Mouse (Mus musculus) heart, embryonic 13.5 days (tissue): Measurements from ENCODE around the gene Foxd2. TPM values are rescaled to one million over a fixed set of nuclear protein-coding genes. Genes with fewer than 3 reads are reported as not detected.

Source experiments
- ATAC-seq: fragments of 200-750 bp; cut with Nextera tagmentation; 2 replicates; pipeline ENCODE4 v1.8.0; 2017; ENCODE audit warnings: moderate TSS enrichment; ENCODE audit not compliant: insufficient number of reproducible peaks, low FRiP score, low TSS enrichment; ENCODE audit errors: extremely low read depth
- H3K27ac ChIP-seq: fragments of 300-500 bp; sonication (generic); replicated peaks from 2 replicates; pipeline ENCODE4 v1.5.1; 2015; ENCODE audit warnings: moderate library complexity, mild to moderate bottlenecking, inconsistent platforms
- H3K27me3 ChIP-seq: fragments of 300-500 bp; sonication (generic); replicated peaks from 2 replicates; pipeline ENCODE4 v1.6.1; 2015; ENCODE audit warnings: mild to moderate bottlenecking, inconsistent platforms
- H3K36me3 ChIP-seq: fragments of 300-500 bp; sonication (generic); 2 replicates; pipeline ENCODE4 v1.6.1; 2015; ENCODE audit warnings: mild to moderate bottlenecking, inconsistent platforms
- H3K4me1 ChIP-seq: fragments of 300-500 bp; sonication (generic); 2 replicates; pipeline ENCODE4 v1.6.1; 2015; ENCODE audit warnings: inconsistent platforms
- H3K4me2 ChIP-seq: fragments of 300-500 bp; sonication (generic); 2 replicates; pipeline ENCODE4 v1.6.1; 2015; ENCODE audit warnings: inconsistent platforms, mild to moderate bottlenecking, moderate library complexity
- H3K4me3 ChIP-seq: fragments of 300-500 bp; sonication (generic); 2 replicates; pipeline ENCODE4 v1.5.1; 2015; ENCODE audit warnings: moderate library complexity, mild to moderate bottlenecking, inconsistent platforms
- H3K9ac ChIP-seq: fragments of 300-500 bp; sonication (generic); 2 replicates; pipeline ENCODE4 v1.6.1; 2015; ENCODE audit warnings: inconsistent platforms, mild to moderate bottlenecking, moderate library complexity
- H3K9me3 ChIP-seq: fragments of 300-500 bp; sonication (generic); 2 replicates; pipeline ENCODE4 v1.6.1; 2016; ENCODE audit warnings: inconsistent platforms
- WGBS: fragments of 180-500 bp; shearing (Covaris S2); methylation state at CpG from one replicate; pipeline ENCODE4 v1.1.7; 2015; ENCODE audit warnings: mixed read lengths; 5-methylcytosine and 5-hydroxymethylcytosine counted together
- polyA plus RNA-seq: library from polyadenylated mRNA; unstranded; fragments of >200 nt; fragmentation: Nextera tagmentation; extraction: Ambion mirVana; gene quantifications from 2 replicates; pipeline ENCODE4 v1.2.1, GENCODE M21; 2015

The Foxd2 gene
- polyA plus RNA-seq, 1 experiment from 2014 or later: 0.07 TPM

DNA sequence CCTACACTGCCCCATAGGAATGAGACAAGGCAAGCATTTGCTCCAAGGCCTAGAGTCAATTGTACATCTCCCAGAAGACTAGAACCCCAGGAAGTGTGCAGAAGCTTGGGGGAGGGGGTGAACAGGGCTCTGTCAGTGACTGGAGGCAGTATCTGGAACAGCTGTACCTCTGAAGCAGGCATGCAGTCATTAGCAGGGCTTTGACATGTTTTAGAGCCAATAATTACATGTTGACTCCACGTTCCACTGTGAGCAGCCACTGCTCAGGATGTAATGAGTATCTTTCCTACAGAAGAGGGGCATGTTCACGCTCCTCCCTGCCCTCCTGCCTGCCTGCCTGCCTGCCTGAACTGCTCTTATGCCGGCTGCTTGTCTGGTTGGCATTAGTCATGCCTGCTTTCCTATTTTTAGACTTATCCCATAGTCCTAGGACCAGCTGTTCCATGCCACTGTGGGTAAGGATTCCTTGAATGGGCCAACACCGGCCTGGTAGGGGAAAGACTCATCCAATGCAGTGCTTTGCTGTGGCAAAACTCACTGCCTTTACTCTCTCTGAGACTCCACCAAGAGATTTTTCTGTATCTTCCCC lies 28.9 kb upstream of the Foxd2 start:
- H3K36me3 ChIP-seq: no peaks in the 10 kb centered on the region
- ATAC-seq: no peak
- H3K9me3 ChIP-seq: no peaks in the 10 kb centered on the region
- H3K9ac ChIP-seq: no peak overlapping the region
- no peaks in the 10 kb centered on the region for H3K4me1 ChIP-seq
- WGBS: 50% methylated on average over 4 of the region's 4 CpGs
- H3K27ac ChIP-seq: no peak overlapping the region
- H3K27me3 ChIP-seq: peaks cover 71% of the 10 kb centered on the region
- no peak overlapping the region for H3K4me3 ChIP-seq
- H3K4me2 ChIP-seq: no peak overlapping the region

DNA sequence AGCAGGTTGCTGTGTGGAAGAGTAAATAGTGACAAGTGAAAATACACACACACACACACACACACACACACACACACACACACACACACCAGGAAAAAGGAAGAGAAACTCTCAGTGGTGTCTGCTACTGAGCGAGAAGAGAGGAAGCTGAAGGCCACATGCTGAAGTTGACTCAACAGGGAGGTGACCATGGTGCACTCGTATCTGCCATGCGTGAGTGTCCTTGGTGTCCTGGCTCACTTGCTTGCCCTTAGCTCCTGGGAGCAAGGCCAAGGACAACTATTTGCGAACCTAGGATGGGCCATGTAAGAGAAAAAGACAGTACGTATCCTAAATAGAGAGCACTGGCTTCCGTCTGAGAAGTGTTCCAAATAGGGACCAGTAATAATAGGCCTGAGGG lies 25.5 kb upstream of the Foxd2 start:
- Histone ChIP-seq H3K9me3 (no peaks in the 10 kb centered on the region), H3K36me3 (no peaks in the 10 kb centered on the region), H3K4me2 (no peak overlapping the region), H3K27me3 (peaks cover 83% of the 10 kb centered on the region), H3K4me1 (no peaks in the 10 kb centered on the region), H3K4me3 (no peak overlapping the region), H3K9ac (no peak overlapping the region), H3K27ac (no peak overlapping the region)
- 74% methylated on average over 6 of the region's 6 CpGs for WGBS
- no peak for ATAC-seq

DNA sequence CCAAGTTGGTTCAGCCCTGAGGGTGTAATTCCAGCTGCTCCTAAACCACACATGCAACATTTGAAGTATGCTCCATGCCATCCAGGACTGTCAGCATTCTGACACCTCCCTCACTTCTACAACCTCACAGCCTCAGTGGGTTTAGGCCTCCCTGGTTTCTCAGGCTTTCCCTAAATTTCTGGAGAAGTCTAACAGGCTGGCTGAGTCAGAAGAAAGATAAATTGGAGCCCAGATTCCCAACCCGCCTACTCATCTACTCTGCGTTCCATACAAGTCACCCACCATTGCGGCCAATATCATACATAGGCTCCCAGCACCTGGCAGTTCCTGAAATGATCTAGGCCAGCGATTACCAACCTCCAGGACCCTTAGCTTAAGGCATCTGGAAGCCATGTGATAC lies 24.1 kb upstream of the Foxd2 start:
- peaks cover 85% of the 10 kb centered on the region for H3K27me3 ChIP-seq
- H3K27ac ChIP-seq: no peak overlapping the region
- ATAC-seq: no peak

DNA sequence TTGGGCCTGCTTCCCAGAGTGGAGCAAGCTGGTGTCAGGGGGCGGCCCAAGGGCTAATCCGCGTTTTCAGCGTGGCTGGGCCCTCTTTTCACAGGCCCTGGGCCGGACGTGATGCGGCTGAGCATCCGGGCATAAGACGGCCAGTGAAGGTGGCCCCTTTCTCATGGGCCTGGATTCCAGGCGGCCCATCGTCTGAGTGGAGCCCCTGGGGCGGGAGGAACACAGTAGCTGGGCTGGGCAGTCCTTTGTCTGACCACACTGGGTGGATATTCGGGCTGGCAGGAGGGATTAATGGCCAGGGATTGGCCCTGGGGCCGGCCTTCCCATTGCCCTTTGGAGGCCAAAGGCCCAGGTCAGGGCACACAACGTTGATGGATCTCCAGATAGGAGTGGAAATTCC lies 20.5 kb upstream of the Foxd2 start:
- H3K4me1 ChIP-seq: peaks cover 12% of the 10 kb centered on the region
- no peak overlapping the region for H3K27ac ChIP-seq
- ATAC-seq: no peak
- no peaks in the 10 kb centered on the region for H3K9me3 ChIP-seq
- H3K36me3 ChIP-seq: no peaks in the 10 kb centered on the region
- peaks cover 95% of the 10 kb centered on the region for H3K27me3 ChIP-seq
- 45% methylated on average over 15 of the region's 15 CpGs for WGBS
- H3K4me3 ChIP-seq: no peak overlapping the region
- H3K9ac ChIP-seq: no peak overlapping the region
- H3K4me2 ChIP-seq: no peak overlapping the region

More for the DNA sequence above, 24.1 kb upstream of the Foxd2 start:
- H3K4me2 ChIP-seq: no peak overlapping the region
- H3K4me3 ChIP-seq: no peak overlapping the region
- H3K9ac ChIP-seq: no peak overlapping the region
- 74% methylated on average over 4 of the region's 4 CpGs for WGBS
- no peaks in the 10 kb centered on the region for H3K4me1 ChIP-seq
- no peaks in the 10 kb centered on the region for H3K9me3 ChIP-seq
- H3K36me3 ChIP-seq: no peaks in the 10 kb centered on the region

DNA sequence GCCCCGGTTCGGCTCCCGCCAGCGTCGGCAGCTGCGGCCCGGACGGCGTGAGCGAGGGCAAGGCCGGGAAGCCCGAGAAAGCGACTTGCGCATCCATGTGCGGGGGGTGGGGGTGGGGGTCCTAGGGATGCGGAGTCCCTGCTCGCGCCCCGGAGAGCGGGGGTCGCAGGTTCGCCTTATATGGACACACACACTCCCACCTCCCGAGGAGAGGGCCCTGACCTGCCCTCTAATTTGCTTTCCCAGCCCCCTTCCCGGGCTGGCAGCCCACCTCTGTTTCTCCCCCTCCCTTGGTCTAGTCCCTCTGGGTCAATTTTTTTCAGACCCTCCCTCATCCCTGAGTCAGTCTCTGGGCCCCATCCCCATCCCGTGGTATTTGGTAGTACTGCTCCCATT lies 17.2 kb upstream of the Foxd2 start, which contains the start of gene Foxe3:
Foxe3 (minus strand) TSS at position 97 of the 396 bp plus-strand sequence.
- Histone ChIP-seq H3K27ac (no peak within 1 kb of the TSS), H3K4me3 (peak within 1 kb of the TSS; percentile 56), H3K9ac (peak within 1 kb of the TSS; percentile 50), H3K36me3 (no peaks in the 10 kb centered on the region), H3K4me2 (peak within 1 kb of the TSS; percentile 76), H3K4me1 (peaks cover 12% of the 10 kb centered on the region), H3K27me3 (peaks cover 94% of the 10 kb centered on the region), H3K9me3 (no peaks in the 10 kb centered on the region)
- no peak for ATAC-seq
- 2% methylated on average over 25 of the region's 25 CpGs for WGBS

DNA sequence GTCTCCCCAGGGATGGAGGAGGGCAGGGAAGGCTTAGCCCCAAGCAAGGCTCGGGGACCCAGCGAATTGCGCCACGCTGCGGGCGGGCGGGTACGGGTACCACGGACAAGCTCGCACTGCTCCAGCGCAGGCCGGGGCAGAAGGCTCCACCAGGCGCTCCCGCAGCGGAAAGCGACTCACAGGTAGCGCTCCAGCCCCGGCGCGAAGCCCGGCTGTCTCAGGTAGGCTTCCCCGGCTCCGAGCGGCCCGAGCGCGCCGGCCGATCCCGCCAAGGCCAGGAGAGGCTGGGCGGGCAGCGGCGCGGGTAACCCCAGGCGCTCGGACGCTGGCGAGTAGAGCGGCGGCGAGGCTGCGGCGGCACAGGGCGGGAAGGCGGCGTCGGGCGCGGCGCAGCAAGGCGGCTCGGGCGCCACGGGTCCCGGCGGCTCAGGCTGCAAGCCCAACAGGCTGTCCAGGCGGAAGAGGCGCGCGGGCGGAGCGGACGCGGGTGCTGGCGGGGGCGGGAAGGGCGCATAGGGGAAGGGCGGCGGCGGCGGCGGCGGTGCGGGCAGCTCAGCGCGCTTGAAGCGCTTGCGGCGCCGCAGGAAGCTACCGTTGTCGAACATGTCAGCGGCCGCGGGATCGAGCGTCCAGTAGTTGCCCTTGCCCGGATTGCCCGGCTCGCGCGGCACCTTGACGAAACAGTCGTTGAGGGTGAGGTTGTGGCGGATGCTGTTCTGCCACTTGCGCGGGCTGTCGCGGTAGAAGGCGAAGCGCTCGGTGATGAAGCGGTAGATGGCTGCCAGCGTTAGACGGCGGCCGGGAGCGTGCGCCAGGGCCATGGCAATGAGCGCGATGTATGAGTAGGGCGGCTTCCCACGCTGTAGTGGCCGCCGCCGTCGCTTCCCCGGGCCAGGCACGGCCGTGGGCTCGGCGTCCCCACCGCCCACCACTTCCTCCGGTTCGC lies 16.6 kb upstream of the Foxd2 start:
- H3K9me3 ChIP-seq: no peaks in the 10 kb centered on the region
- no peak for ATAC-seq
- peaks cover 12% of the 10 kb centered on the region for H3K4me1 ChIP-seq
- peak overlapping the region; percentile 50 for H3K9ac ChIP-seq
- H3K36me3 ChIP-seq: no peaks in the 10 kb centered on the region
- H3K27ac ChIP-seq: no peak overlapping the region
- H3K4me3 ChIP-seq: peak overlapping the region; percentile 56
- peak overlapping the region; percentile 76 for H3K4me2 ChIP-seq
- peaks cover 91% of the 10 kb centered on the region for H3K27me3 ChIP-seq
- WGBS: under 1% methylated on average over 121 of the region's 125 CpGs

DNA sequence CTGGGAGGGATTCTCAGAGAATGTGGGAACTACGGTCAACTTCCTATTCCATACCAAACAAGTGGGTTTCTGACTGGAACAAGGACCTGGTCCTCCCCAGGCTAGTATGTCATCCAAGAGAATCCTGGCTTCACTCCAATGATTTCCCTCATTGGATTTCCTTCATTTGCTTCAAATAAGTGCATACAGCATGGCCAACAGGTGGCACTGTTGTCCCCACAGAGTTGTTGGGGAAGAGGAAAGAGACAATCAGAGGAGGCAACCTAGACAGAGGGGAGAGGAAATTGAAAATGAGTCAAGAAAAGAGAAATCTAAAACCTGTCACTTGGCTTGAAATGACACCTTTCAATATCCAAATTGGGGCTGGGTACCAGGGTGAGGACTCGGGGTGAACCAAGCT lies 8.4 kb upstream of the Foxd2 start:
- Histone ChIP-seq H3K9me3 (no peaks in the 10 kb centered on the region), H3K4me3 (no peak overlapping the region), H3K9ac (no peak overlapping the region), H3K4me1 (0 out of 2 replicates have a peak, but pooled peaks cover 3% of the 10 kb centered on the region), H3K27ac (no peak overlapping the region), H3K36me3 (no peaks in the 10 kb centered on the region), H3K4me2 (no peak overlapping the region), H3K27me3 (peaks cover 88% of the 10 kb centered on the region)
- WGBS: 37% methylated on average over 2 of the region's 2 CpGs
- ATAC-seq: no peak

DNA sequence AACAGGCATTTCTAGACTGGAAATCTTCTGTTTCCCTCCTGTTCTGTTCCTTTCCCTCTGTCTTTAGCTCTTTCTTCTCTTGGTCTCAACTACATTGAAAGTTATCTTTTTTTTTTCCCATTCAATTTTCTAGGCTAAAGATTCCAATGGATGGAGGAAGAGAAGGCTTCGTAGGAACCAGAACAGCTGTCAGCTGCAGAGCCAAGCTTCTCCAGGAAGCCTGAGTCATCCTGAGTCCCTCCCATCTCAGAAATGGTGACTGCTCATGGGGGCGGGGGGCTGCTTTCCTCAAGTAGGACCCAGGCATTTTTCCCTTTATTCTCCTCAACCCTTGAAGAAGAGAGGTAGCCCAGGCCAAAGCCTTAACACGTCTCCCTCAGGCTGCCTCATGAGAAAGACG lies 7.4 kb upstream of the Foxd2 start:
- Histone ChIP-seq H3K9ac (no peak overlapping the region), H3K4me1 (0 out of 2 replicates have a peak, but pooled peaks cover 3% of the 10 kb centered on the region), H3K9me3 (no peaks in the 10 kb centered on the region), H3K36me3 (no peaks in the 10 kb centered on the region), H3K4me3 (no peak overlapping the region), H3K27ac (no peak overlapping the region), H3K27me3 (peaks cover 89% of the 10 kb centered on the region), H3K4me2 (no peak overlapping the region)
- ATAC-seq: no peak
- 32% methylated on average over 4 of the region's 4 CpGs for WGBS

DNA sequence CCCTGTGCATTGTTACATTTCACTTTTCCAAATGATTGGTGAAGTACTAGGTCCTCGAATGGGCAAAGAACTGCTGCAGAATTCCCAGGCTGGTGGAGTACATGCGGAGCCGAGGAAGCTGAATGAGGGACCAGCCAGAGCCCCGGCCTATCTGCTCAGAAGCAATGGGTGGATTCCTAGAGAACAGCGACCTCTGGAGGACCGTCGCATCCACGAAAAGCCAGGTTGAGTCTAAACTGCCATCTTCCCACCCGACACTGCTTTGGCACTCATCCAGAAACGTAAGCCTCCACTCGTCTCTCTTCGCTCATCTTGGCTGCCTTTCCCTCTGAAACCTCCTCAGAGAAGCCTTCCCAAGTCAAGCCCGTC lies 4.9 kb upstream of the Foxd2 start:
- ATAC-seq: no peak
- no peak overlapping the region for H3K4me3 ChIP-seq
- no peak overlapping the region for H3K4me2 ChIP-seq
- no peak overlapping the region for H3K9ac ChIP-seq
- no peak overlapping the region for H3K27ac ChIP-seq
- peaks cover 97% of the 10 kb centered on the region for H3K27me3 ChIP-seq
- peaks cover 12% of the 10 kb centered on the region for H3K4me1 ChIP-seq
- 2% methylated on average over 13 of the region's 13 CpGs for WGBS
- no peaks in the 10 kb centered on the region for H3K9me3 ChIP-seq
- H3K36me3 ChIP-seq: no peaks in the 10 kb centered on the region

DNA sequence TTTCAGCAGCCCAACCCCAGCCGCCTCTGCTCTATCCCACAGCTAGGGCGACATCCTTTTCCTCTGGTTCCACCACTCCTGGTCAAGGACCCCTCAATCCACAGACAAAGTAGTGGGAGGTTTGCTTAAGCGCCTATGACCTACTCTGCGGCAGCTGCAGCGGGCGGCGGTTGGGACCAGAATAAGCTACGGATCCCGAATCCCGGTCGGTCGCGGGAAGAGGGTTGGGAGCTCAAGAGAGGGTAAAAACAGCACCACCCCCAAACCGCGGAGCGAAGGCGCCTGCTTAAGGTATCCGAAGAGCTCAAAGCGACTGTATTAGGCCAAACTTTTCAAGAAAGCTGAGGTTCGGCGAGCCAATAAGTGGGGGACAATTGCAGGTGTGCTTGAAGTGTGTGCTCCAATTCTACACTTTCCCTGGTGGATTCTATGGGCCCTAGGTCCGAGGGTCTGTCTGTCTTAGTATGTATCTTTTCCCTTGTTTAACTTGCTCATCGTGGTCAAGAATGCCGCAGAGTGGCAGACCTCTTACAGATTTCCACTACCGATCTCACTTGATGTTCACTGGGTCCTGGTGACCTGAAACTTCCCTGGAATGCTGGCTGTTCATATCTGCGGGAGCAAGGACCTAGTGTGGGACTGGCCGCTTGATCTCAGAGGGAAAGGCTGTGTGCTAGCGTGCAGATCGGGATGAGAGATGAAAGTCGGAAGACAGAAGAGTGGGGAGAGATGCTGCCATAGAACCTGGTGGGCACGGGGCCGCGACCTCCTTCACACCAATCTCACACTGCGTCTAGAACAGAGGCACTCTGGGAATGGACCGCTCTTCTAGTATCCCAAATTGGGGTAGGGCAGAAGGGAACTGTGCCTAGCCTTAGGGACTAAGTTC lies 4.3 kb upstream of the Foxd2 start:
- 5% methylated on average over 35 of the region's 35 CpGs for WGBS
- no peak for ATAC-seq
- no peak overlapping the region for H3K4me2 ChIP-seq

More for the DNA sequence above, 4.3 kb upstream of the Foxd2 start:
- no peak overlapping the region for H3K4me3 ChIP-seq
- peaks cover 97% of the 10 kb centered on the region for H3K27me3 ChIP-seq
- H3K4me1 ChIP-seq: peaks cover 19% of the 10 kb centered on the region
- no peak overlapping the region for H3K9ac ChIP-seq
- no peaks in the 10 kb centered on the region for H3K9me3 ChIP-seq
- no peak overlapping the region for H3K27ac ChIP-seq
- no peaks in the 10 kb centered on the region for H3K36me3 ChIP-seq
